Mouse (Mus musculus) adrenal gland, adult 10 weeks (tissue): Measurements from ENCODE around the gene Sirt7. TPM values are rescaled to one million over a fixed set of nuclear protein-coding genes. Genes with fewer than 3 reads are reported as not detected.

ENCODE experiments used
- polyA plus RNA-seq: library from polyadenylated mRNA; stranded (reverse); fragments of 350-450 nt; fragmentation: Illumina TruSeq; extraction: RNeasy Lipid Tissue Mini Kit (QIAGEN cat#74804); gene quantifications from one replicate; pipeline ENCODE4 v1.2.3, GENCODE M21; 2014; ENCODE audit warnings: low read depth, low replicate concordance

Sirt7 gene
- polyA plus RNA-seq = 7.9 TPM

DNA sequence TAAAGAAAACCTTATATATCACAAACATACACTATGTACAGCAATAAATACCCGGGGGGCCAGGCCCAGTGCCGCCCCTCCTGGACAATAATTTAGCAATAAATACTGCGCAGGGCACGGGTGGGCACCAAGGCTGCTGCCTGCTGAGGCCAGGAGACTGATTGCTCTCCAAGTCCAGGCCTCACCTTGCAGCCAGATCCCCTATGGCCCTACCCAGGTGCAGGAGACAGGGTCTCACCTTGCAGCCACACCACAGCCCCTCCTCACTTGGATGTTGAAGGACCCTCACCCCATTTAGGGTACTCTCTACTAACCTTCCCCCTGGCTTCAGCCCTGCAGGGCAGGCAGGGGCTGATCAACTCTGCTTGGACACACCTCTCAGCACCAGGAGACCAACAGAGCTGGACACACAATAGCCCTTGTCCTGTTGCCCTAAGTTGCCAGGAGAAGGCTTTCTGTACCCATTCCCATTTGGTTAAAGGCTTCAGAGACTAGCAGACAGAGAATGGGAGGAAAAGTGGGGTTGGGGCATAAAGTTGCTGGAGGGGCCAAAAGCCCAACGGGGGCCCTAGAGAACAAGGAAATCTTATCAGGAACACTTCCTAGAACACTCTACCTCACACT lies at the start of gene Sirt7:
Sirt7 (minus strand) TSS at position 89 of the 624 bp plus-strand sequence.

DNA sequence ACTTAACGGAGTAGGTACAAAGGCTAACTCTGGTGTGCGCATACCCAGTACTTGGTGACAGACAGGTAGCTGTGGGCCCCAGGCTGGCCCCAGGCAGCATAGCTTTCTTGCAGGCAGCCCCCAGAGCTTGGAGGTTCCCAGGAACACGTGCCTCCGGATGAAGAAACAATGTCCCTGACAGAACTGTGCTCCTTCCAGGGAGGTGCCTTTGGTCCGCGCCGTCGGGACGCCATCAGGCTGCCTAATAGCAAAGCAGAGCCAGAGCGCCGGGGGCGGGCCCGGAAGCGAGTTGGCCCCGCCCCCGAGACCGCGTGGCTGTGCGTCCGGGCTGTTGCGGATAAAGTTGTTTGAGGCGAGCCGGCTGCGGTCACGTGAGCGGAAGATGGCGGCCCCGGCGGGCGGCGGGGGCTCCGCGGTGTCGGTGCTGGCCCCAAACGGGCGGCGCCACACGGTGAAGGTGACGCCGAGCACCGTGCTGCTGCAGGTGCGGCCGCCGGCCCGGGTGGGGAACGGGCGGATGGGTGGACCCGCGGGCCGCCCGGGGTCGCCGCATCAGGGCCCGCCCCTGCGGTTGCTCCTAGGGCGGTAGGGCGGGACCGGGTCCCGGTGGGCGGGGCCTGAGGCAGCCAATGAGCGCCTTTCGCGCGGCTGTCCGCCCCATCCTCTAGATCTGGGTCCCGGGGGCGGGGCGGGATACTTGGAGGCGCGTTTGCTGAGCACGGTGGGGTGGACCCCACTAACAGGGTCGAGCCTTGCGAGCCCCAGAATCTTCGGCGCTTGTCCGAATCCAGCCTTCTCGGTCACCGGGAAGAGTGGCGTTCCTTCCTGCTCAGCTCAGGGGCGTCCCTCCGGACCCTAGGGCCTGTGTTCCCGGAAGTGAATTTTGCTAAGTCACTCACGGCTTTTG lies 47.9 kb upstream of the Sirt7 start, which contains the start of gene Aspscr1:
Aspscr1 (plus strand) TSS at position 287 of the 907 bp plus-strand sequence.

DNA sequence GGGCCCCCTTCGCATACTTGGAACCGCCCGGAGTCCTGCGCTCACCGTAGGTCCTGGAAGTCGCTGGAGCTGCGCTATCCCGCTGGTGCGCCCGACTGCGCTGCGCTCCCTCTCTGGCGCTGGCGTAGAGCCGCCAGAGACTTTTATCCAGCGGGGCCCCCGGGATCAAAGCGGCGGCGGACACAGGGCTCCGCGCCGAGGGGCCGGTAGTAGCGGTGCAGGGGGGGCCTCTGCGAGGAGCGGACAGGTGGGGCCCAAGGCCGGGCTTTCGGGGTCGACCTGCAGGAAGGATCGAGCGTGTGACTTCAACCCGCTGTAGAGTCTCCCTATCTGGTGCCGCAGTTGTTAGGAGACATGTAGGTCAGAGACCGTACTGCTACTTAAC lies 36.0 kb upstream of the Sirt7 start, which contains the start of gene Notum:
Notum (minus strand) TSS at position 100 of the 385 bp plus-strand sequence.

DNA sequence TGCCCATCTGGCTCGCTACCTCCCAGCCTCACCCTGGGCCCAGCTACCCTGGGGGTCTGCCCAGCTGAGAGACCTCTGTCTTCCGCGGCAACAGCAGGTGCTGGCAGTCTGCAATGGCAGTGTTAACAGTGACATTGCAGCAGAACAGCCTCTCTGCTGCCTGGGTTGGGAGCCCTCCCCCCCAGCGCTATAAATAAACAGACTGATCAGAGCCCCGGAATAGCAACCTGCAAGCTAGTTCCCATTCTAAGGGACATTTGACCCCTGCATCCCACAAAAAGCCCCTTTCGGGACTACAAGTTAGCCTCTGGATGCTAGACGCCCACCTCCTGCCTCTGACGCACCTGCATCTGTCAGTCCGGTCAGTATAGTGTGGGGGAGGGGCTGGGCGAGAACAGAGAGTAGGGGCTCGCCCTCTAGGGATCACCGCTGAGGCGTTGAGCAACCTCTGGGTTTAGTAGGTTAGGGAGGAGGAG lies 23.0 kb upstream of the Sirt7 start, which contains the start of gene Myadml2:
Myadml2 (minus strand) TSS at position 158 of the 476 bp plus-strand sequence.

DNA sequence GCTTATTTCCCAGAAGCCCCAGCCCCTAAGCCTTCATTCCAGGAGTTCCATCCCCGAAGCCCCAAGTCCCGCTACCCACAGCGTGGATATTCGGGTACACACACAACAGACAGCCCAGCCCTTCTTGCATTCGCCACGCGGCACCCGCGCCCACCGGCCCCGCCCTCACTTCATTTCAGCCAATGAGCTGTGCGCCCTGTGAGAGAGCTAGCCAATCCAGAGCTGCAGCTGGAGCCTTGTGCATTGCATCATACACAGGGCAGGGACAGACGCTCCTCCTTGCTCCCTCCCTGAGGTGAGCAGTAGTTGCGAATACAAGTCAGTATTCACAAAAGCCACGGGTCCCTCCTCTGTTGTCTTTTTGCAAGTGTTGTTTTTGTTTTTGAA lies 18.6 kb upstream of the Sirt7 start, which contains the start of gene Pycr1:
Pycr1 (minus strand) TSS at position 169 of the 387 bp plus-strand sequence.

DNA sequence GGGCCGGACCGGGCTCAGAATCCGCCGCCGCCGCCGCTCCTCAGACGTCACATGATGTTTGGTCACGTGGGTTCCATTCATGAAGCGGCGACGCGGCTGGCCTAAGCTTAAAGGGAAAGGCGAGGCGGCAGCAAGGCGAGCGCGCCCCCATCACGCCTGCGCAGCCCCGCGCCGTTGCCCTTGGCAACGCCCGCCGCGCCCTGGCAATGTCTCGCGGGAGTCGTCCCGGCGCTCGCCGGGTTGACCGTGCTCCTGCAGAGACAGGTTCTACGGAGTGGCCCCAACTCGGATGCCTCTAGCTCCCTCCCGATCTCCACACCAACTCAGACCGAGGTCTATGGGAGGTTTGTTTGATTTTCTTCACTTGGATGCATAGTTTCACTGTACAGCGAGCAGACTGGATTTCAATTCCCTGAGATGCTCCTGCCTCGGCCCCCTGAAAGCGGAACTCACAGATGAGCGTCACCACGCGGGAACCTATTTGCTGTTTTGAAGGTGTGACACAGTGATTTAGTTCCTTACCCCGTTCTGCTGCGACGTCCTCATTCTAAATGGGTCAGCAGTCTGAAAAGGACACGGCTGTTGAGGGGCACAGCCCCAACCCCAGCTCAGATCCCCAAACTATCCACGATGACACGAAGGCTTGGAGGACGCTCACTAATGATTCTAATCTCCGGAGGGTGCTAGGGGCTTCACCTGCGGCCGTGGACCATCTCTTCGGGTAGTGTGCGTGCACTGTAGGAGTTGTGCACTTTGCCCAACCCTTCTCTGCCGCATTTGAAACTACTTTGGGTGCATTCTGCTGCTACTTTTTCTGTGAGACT lies 8.7 kb upstream of the Sirt7 start, which contains the start of gene Mafg:
Mafg (minus strand) TSS at position 81 of the 824 bp plus-strand sequence.

DNA sequence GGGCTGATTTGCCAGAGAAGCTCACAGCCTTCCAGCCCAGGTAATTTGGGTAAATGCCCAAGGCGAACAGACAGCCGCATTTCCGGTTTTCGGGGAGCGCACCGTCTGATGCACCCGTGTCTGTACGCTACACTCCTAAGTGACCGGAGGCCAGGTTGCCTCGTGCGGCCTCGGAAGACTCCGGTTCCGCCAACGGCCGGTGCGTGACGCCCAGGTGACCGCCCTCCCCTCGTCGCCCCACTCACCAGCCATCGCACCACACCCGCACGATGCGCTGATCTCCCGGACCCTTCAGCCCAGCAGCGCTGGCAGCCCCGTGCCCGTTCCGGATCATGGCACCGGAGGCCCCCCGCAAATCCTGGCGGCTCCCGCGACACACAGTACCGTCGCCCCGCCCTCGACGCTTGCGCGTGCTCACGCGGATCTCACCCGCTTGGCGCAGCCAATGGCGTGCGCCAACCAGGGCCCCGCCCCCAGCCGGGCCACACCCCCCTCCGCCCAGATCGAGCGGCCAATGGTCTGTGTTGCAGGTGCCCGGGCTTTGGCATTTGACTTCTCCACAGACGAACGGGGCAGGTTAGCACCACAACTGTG lies 7.4 kb downstream of the Sirt7 start, which contains the start of gene Pcyt2:
Pcyt2 (minus strand) TSS at position 418 of the 594 bp plus-strand sequence.

DNA sequence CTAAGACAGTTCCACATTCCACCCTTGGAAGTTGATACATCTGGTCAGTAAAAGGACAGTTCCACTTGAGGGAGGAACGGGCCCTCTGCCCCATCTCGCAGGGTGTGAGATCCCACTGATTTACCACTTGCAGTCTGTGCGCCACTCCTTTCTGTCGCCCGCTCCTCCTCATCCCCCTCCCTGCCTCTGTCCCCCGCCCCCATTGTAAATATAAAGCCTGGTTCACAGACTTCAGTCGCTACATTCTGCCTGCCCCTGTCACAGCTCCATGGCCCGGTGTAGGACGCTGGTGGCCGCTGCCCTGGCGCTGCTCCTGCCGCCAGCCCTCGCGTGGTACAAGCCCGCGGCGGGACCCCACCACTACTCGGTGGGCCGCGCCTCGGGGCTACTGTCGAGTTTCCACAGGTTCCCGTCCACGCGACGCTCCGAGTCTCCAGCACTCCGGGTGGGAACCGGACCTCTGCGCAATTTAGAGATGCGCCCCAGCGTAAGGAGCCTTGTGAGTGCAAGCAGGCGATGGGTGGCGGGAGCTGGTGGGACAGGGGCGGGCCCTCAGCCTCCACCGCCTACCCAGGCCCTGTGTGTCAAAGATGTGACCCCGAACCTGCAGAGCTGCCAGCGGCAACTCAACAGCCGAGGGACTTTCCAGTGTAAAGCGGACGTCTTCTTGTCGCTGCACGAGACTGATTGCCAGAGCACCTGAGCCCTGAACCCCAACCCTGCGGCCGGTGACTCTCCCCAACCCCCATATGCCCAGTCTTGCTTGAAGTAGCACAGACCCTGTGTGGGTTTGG lies 16.6 kb downstream of the Sirt7 start, which contains the start of gene Npb:
Npb (plus strand) TSS at position 237 of the 794 bp plus-strand sequence.

DNA sequence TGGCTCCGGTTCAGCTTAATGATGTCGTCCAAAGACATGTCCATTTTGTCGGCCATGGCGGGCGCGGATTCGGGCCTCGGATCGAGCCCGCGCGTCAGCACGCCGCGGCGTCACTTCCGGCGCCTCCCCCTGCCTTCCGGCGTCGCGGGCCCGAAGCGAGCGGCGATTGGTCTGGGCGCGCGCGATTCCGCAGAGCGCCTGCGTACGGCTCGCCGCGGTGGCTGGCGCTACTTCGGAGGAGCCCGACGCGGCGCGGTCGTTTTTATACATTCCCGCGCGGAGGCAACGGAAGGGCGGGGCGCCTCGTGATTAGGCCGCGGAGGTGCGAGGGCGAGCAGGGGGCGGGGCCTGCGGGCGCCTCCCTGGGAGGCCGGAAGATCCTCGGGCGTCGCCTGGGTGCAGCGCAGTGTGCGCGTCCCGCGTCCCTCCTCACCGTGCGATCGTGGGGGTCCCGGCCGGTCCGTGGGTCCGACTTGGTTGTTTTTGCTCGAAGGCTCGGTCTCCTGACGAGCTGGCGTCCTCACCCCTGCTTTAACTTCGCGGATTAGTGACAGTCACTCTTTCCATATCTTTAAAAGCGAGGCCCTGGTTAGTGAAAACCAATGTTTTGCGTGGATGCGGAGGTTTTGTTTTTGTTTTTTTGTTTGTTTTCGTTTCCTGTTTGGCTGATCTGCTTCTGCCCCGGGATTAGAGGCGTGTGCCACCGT lies 26.6 kb downstream of the Sirt7 start, which contains the start of the genes Alyref and Anapc11:
Alyref (minus strand) TSS at position 83 of the 707 bp plus-strand sequence.
Anapc11 (plus strand) TSS at position 139 of the 707 bp plus-strand sequence.

DNA sequence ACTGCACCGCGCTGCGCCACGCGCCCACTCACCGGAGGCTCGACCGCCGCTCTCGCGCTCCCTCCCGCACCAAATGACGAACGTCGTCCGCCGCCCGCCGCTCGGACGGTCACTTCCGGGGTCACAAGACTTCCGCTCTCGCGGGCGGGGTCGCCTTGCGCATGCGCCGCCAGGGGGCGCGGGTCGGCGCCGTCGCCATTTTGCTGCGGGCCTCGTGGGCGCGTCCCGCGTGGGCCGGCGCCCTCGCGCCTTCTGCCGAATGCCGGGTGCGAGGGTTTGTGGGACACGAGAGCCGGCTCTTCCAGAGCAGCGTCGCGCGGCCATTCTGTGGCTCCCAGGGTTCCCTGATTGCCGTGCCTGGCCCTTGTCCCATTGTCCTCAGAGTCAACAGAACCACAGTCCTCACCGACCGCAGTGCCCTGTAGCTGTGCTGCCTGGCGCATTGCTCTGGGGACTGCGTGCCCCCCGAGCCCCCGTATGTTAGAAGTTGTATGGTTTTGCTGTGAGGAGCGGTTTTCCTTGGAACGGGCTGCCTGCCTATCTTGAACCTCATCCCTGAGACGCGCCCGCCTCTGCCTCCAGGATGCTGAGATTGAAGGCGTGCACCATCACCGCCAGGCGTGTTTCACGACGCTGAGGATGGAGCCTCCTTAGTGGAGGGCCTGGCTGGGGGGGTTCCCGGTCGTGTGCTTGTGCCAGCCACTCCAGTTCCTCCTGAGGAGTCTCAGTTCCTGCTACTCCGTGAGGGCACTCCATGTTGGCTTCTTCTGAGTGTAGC lies 43.4 kb downstream of the Sirt7 start, which contains the start of gene Arhgdia:
Arhgdia (minus strand) TSS at position 135 of the 778 bp plus-strand sequence.

DNA sequence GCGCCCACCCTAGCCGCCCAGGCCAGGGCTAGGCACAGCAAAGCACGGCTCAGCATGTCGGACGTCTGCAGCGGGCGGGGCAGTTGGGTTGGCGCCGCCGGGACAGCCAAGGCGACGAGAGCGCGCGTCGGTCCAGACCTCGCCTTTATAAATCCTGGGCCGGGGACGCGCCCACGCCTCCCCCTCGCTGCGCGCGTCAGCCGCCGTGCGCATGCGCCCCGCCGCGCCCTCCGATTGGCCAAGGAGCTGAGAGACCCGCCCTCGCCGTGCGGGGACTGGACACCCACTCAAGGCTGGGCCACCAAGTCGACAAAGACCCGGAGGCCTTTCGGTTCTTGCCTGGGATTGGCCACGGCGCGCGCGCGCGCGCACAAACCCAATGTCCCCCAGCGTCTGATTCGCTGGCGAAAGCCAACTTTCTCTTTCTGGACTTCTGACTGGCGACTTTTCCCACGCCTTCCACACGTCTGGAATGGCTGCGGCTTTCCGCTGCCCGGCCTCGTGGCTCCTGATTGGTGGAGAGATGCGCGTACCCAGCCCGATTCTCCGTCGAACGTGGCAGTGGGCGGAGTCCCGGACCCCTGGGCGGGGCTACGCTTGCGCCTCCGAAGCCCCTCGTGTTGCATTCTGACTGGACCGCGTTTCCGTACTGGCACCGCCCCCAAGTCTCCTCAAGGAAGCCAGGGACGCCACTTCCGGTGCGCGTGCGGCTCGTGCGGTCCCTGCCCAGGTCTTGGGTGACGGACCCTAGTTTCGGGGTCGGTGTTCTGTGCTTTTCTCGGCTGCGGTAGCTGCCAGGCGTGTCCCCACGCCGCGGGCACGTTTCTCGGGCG lies 52.1 kb downstream of the Sirt7 start, which contains the start of gene P4hb:
P4hb (minus strand) TSS at position 502 of the 833 bp plus-strand sequence.

Other genes with a start within 250 kb of the Sirt7 start
- 0.29 TPM for gene Faap100, start 246.5 kb downstream of the Sirt7 start, polyA plus RNA-seq
- 29.9 TPM for gene Nploc4, start 187.5 kb downstream of the Sirt7 start, polyA plus RNA-seq
- gene Tspan10, start 182.6 kb downstream of the Sirt7 start, polyA plus RNA-seq = not detected
- gene Pde6g, start 171.7 kb downstream of the Sirt7 start, polyA plus RNA-seq = not detected
- gene Oxld1, start 167.2 kb downstream of the Sirt7 start, polyA plus RNA-seq = 1.4 TPM
- gene Ccdc137, start 167.1 kb downstream of the Sirt7 start, polyA plus RNA-seq = 13.4 TPM
- 16.2 TPM for gene Arl16, start 157.6 kb downstream of the Sirt7 start, polyA plus RNA-seq
- gene Mrpl12, start 140.6 kb downstream of the Sirt7 start, polyA plus RNA-seq = 2.4 TPM
- gene Slc25a10, start 133.4 kb downstream of the Sirt7 start, polyA plus RNA-seq = 2.2 TPM
- not detected for gene Gcgr, start 94.5 kb downstream of the Sirt7 start, polyA plus RNA-seq
- gene Mcrip1, start 75.5 kb downstream of the Sirt7 start, polyA plus RNA-seq = 1.0 TPM
- gene Ppp1r27, start 74.1 kb downstream of the Sirt7 start, polyA plus RNA-seq = not detected
- gene P4hb, start 52.0 kb downstream of the Sirt7 start, polyA plus RNA-seq = 183 TPM
- 32.9 TPM for gene Arhgdia, start 43.6 kb downstream of the Sirt7 start, polyA plus RNA-seq
- 20.8 TPM for gene Alyref, start 26.9 kb downstream of the Sirt7 start, polyA plus RNA-seq
- 10.3 TPM for gene Anapc11, start 26.8 kb downstream of the Sirt7 start, polyA plus RNA-seq
- gene Npb, start 16.8 kb downstream of the Sirt7 start, polyA plus RNA-seq = not detected
- gene Pcyt2, start 7.3 kb downstream of the Sirt7 start, polyA plus RNA-seq = 14.4 TPM
- 17.5 TPM for gene Mafg, start 8.4 kb upstream of the Sirt7 start, polyA plus RNA-seq
- gene Pycr1, start 18.5 kb upstream of the Sirt7 start, polyA plus RNA-seq = 0.52 TPM
- not detected for gene Myadml2, start 22.9 kb upstream of the Sirt7 start, polyA plus RNA-seq
- not detected for gene Notum, start 35.9 kb upstream of the Sirt7 start, polyA plus RNA-seq
- 2.4 TPM for gene Aspscr1, start 47.7 kb upstream of the Sirt7 start, polyA plus RNA-seq
- 1.7 TPM for gene Cenpx, start 88.5 kb upstream of the Sirt7 start, polyA plus RNA-seq
- gene Lrrc45, start 88.7 kb upstream of the Sirt7 start, polyA plus RNA-seq = 0.47 TPM
- gene Rac3, start 96.2 kb upstream of the Sirt7 start, polyA plus RNA-seq = not detected
- not detected for gene Dcxr, start 102.0 kb upstream of the Sirt7 start, polyA plus RNA-seq
- gene Cbr2, start 106.9 kb upstream of the Sirt7 start, polyA plus RNA-seq = 1.2 TPM
- gene Hmga1b, start 137.6 kb upstream of the Sirt7 start, polyA plus RNA-seq = not detected
- not detected for gene Rfng, start 159.0 kb upstream of the Sirt7 start, polyA plus RNA-seq
- gene Gps1, start 159.0 kb upstream of the Sirt7 start, polyA plus RNA-seq = 30.7 TPM
- gene Dus1l, start 171.2 kb upstream of the Sirt7 start, polyA plus RNA-seq = 4.8 TPM
- gene Fasn, start 199.3 kb upstream of the Sirt7 start, polyA plus RNA-seq = 10.8 TPM